Mouse (Mus musculus): ENCODE results near the gene Pygo2. TPM values are rescaled to one million over a fixed set of nuclear protein-coding genes. Genes with fewer than 3 reads are reported as not detected.
A peak's percentile ranks its signal among the peaks of the same experiment; 100 is the strongest.

Pygo2 gene
- total and polyA plus RNA-seq, 3 experiments, result 21.9 to 40.8 (median 29.7) TPM

GRCm38 (mm10) chr3:89436176-89437113 is 6.4 kb downstream of the Pygo2 start, which contains the start of gene Pbxip1:
Gene Pbxip1 (plus strand): TSS chr3:89436706.
- H3K27ac ChIP-seq (ENCODE audit: insufficient read depth, low read depth), result peak within 1 kb of the TSS; percentile 53
- H3K4me1 ChIP-seq (ENCODE audit: control insufficient read depth in 1 of 2, insufficient read depth in 2 of 2), result peaks cover 9 to 33% of the 10 kb centered on the region in 2 experiments
- TF ChIP-seq POLR2A (IDR thresholded peaks at IDR 0.05; ENCODE audit: low read depth, low read length), result peak; percentile 78
- peak; percentile 84; the same call in 1 of the 2 replicates for TF ChIP-seq CHD1 (IDR thresholded peaks at IDR 0.05; ENCODE audit: low read depth, low read length)
- TF ChIP-seq CTCF (conservative IDR thresholded peaks at IDR 0.05 in 1 of 2, IDR thresholded peaks at IDR 0.05 in 1 of 2; ENCODE audit: low read depth in 2 of 2, low read length in 2 of 2), result no peak
- peak; percentile 71; the same call in 1 of the 2 replicates for TF ChIP-seq MAZ (IDR thresholded peaks at IDR 0.05; ENCODE audit: low read depth, low read length)
- TF ChIP-seq EP300 (IDR thresholded peaks at IDR 0.05; ENCODE audit: low read length), result no peak
- TF ChIP-seq ZNF384 (IDR thresholded peaks at IDR 0.05; ENCODE audit: low read depth, low read length), result no peak
- no peak; the same call in 1 of the 2 replicates for TF ChIP-seq HCFC1 (IDR thresholded peaks at IDR 0.05; ENCODE audit: low read depth, low read length)
- TF ChIP-seq ELF1 (IDR thresholded peaks at IDR 0.05; ENCODE audit: low read depth, low read length), result peak; percentile 71; the same call in 1 of the 2 replicates
- TF ChIP-seq UBTF (IDR thresholded peaks at IDR 0.05; ENCODE audit: low read depth, low read length), result no peak
- no peak for TF ChIP-seq ETS1 (conservative IDR thresholded peaks at IDR 0.05; ENCODE audit: low read depth, low read length)
- no peak for TF ChIP-seq MAFK (IDR thresholded peaks at IDR 0.05; ENCODE audit: insufficient replicate concordance, low read length)
- no peak for TF ChIP-seq ZC3H11A (IDR thresholded peaks at IDR 0.05; ENCODE audit: low read depth, low read length)
- TF ChIP-seq SIN3A (IDR thresholded peaks at IDR 0.05; ENCODE audit: low read length), result peak; percentile 77
- TF ChIP-seq JUND (conservative IDR thresholded peaks at IDR 0.05; ENCODE audit: low read depth, low read length), result no peak
- no peak for TF ChIP-seq KAT2A (IDR thresholded peaks at IDR 0.05; ENCODE audit: insufficient replicate concordance, low read length)
- TF ChIP-seq SMC3 (IDR thresholded peaks at IDR 0.05; ENCODE audit: low read depth, low read length), result no peak
- no peak for TF ChIP-seq E2F4 (IDR thresholded peaks at IDR 0.05; ENCODE audit: insufficient replicate concordance, low read depth, low read length)
- no peak for TF ChIP-seq GABPA (IDR thresholded peaks at IDR 0.05; ENCODE audit: insufficient replicate concordance, low read depth, low read length)
- TF ChIP-seq MAX (IDR thresholded peaks at IDR 0.05; ENCODE audit: low read length), result peak; percentile 92
- TF ChIP-seq USF2 (conservative IDR thresholded peaks at IDR 0.05; ENCODE audit: low read depth, low read length), result peak; percentile 88
- no peak for TF ChIP-seq MYC (IDR thresholded peaks at IDR 0.05; ENCODE audit: low read depth, low read length)
- peak; percentile 61; the same call in 1 of the 2 replicates for TF ChIP-seq POLR2AphosphoS2 (IDR thresholded peaks at IDR 0.05; ENCODE audit: low read depth, low read length)
- peak; percentile 77 for TF ChIP-seq MXI1 (IDR thresholded peaks at IDR 0.05; ENCODE audit: low read depth, low read length)
- TF ChIP-seq RAD21 (IDR thresholded peaks at IDR 0.05; ENCODE audit: low read depth, low read length), result no peak
- TF ChIP-seq USF1 (IDR thresholded peaks at IDR 0.05; ENCODE audit: low read depth, low read length), result peak; percentile 93
- TF ChIP-seq ZKSCAN1 (IDR thresholded peaks at IDR 0.05; ENCODE audit: borderline replicate concordance, low read depth, low read length), result no peak
- no peak for TF ChIP-seq JUN (IDR thresholded peaks at IDR 0.05; ENCODE audit: insufficient read depth, low read depth, low read length)
- TF ChIP-seq TBP (conservative IDR thresholded peaks at IDR 0.05; ENCODE audit: low read depth, low read length), result peak; percentile 51; the same call in 1 of the 2 replicates
- peak; percentile 75 for TF ChIP-seq CHD2 (IDR thresholded peaks at IDR 0.05; ENCODE audit: low read length)
- TF ChIP-seq NELFE (IDR thresholded peaks at IDR 0.05; ENCODE audit: low read depth, low read length), result peak; percentile 62
- no peak for TF ChIP-seq MEF2A (IDR thresholded peaks at IDR 0.05; ENCODE audit: borderline replicate concordance, low read depth, low read length)
- TF ChIP-seq TCF12 (IDR thresholded peaks at IDR 0.05; ENCODE audit: low read depth, low read length), result peak; percentile 52
- TF ChIP-seq BHLHE40 (IDR thresholded peaks at IDR 0.05; ENCODE audit: low read depth, low read length), result peak; percentile 58; the same call in 1 of the 2 replicates
- TF ChIP-seq ZMIZ1 (IDR thresholded peaks at IDR 0.05; ENCODE audit: low read depth, low read length), result peak; percentile 55; the same call in 1 of the 2 replicates
- TF ChIP-seq IRF4 (IDR thresholded peaks at IDR 0.05; ENCODE audit: low read depth, low read length), result no peak
- TF ChIP-seq PAX5 (IDR thresholded peaks at IDR 0.05; ENCODE audit: low read length), result no peak
- no peak for TF ChIP-seq NRF1 (IDR thresholded peaks at IDR 0.05; ENCODE audit: low read depth, low read length)
- no peak for TF ChIP-seq RCOR1 (conservative IDR thresholded peaks at IDR 0.05; ENCODE audit: low read depth, low read length)

More at GRCm38 (mm10) chr3:89436176-89437113, 6.4 kb downstream of the Pygo2 start, which contains the start of gene Pbxip1:
- Histone ChIP-seq H3K9ac (ENCODE audit: insufficient read depth, low read depth) (peak within 1 kb of the TSS; percentile 93), H3K27me3 (replicated peaks) (no peaks in the 10 kb centered on the region), H3K79me2 (replicated peaks; ENCODE audit: control insufficient read depth, extremely low read depth, insufficient read depth, poor library complexity, severe bottlenecking) (peaks cover 9% of the 10 kb centered on the region), H3K9me3 (replicated peaks; ENCODE audit: low read length) (no peaks in the 10 kb centered on the region), H3K36me3 (replicated peaks in 1 of 2; ENCODE audit: control insufficient read depth in 1 of 2, insufficient read depth in 1 of 2, low read length in 1 of 2) (peaks cover 38 to 65% of the 10 kb centered on the region in 2 experiments), H3K4me2 (ENCODE audit: insufficient read depth, low read depth, poor library complexity, severe bottlenecking) (peak within 1 kb of the TSS; percentile 96), H3K4me3 (replicated peaks in 1 of 3; ENCODE audit: low read depth in 2 of 3, low read length in 2 of 3, poor library complexity in 1 of 3) (peak within 1 kb of the TSS; percentile 65 to 88 (median 77))
- dilution Hi-C loops (cut with MboI; ENCODE audit: extremely low pct_ligation_motif_present, extremely low pct_unique_long_range_greater_than_20kb, low sequenced_read_pairs) (no loop called here), in situ Hi-C loops (cut with MboI; ENCODE audit: low pct_ligation_motif_present, low pct_unique_long_range_greater_than_20kb, low sequenced_read_pairs) (no loop called here)
- DNase-seq (ENCODE audit: extremely low read depth), result peak; percentile 87

Data from CH12.LX (cell line).